Mouse (Mus musculus) adrenal gland (tissue): Measurements from ENCODE around the gene Dhtkd1.
"Not testable (repeated sequence)": the region's sequence is repeated elsewhere in the genome, so short reads cannot be mapped to it uniquely, and the experiment has no call there.

ENCODE experiments used
- intact Hi-C: fragments of 180-260 bp; cut with DNase I; formaldehyde crosslinking; loops from one replicate; pipeline ENCODE4 v1.15.1; 2025
- long read RNA-seq, 2 experiments: library from polyadenylated mRNA; unstranded; transcript quantifications; one replicate each; pipeline ENCODE4 v2.0.0; 2020; ENCODE audit warnings: borderline replicate concordance in 1 of 2; ENCODE audit not compliant: insufficient replicate concordance in 1 of 2

The Dhtkd1 gene
- long read RNA-seq, experiment 1, partial matches to known transcripts = 1 of 1 reads
- long read RNA-seq, experiment 1, other reads (novel, unspliced or antisense) = 0 of 1 reads
- long read RNA-seq, experiment 2 = 0 reads

GRCm38 (mm10) chr2:5942416-5943032 lies at the start of gene Dhtkd1:
Dhtkd1 (minus strand) TSS chr2:5942792.
- intact Hi-C loops = no loop called here

- intact Hi-C loops = no loop called here
These were observed 34.9 kb upstream of the Dhtkd1 start for GRCm38 (mm10) chr2:5977532-5977931.

- intact Hi-C loops = not testable (repeated sequence)
These were observed 28.0 kb upstream of the Dhtkd1 start for GRCm38 (mm10) chr2:5970629-5971028.

DNA sequence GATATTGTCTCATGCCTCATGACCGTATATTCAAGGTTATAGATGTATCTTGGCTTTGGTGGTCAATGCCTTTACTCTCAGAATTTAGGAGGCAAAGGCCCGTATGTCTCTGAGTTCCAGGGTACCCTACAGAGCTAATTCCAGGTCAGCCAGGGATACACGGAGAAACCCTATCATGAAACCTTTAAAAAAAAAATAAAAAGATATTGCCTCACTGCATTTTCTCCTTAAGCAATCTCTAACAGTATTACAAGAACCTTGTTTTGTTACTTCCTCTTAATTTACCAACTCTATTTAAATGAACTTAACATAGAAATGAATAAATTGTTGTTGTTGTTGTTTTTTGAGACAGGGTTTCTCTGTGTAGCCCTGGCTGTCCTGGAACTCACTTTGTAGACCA lies 23.4 kb upstream of the Dhtkd1 start:
- intact Hi-C loops = no loop called here

DNA sequence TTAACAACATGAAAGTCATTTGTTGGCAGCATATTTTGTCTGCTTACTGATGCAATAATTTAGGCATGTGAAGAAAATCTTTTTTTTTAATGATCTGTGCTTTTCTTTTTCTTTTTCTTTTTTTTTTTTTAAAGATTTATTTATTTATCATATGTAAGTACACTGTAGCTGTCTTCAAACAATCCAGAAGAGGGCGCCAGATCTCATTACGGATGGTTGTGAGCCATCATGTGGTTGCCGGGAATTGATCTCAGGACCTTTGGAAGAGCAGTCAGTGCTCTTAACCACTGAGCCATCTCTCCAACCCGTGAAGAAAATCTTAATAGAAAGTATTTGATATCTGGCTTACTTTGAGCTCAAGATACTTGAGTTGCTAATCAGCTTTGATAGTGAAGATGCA lies 21.1 kb upstream of the Dhtkd1 start:
- intact Hi-C loops = not testable (repeated sequence)

GRCm38 (mm10) chr2:5962265-5962664 lies 19.7 kb upstream of the Dhtkd1 start:
- intact Hi-C loops = no loop called here

DNA sequence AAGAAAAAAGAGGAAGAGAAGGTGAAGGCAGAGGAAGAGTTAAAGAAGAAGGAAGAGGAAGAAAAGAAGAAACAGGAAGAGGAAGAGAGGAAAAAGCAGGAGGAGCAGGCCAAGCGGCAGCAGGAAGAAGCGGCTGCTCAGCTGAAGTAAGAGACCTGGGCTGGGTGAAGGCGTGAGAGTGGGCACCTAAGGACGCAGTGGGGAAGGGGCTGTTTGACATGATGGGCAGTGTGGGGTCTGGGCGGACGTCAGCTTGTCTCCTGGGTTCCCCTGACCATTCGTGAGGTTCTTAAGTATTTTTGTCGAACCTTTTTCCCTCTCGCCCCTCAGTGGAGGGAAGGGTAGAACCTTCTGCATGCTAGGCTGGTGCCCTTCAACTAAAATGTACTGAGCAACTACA lies 15.1 kb upstream of the Dhtkd1 start:
- intact Hi-C loops = no loop called here

- intact Hi-C loops = no loop called here
These were observed 9.1 kb upstream of the Dhtkd1 start for GRCm38 (mm10) chr2:5951621-5952211.

- intact Hi-C loops = no loop called here
These were observed 8.4 kb upstream of the Dhtkd1 start, which contains the start of gene Upf2 for GRCm38 (mm10) chr2:5950766-5951595. Upf2 (plus strand) TSS chr2:5951469.

GRCm38 (mm10) chr2:5950305-5950704 lies 7.7 kb upstream of the Dhtkd1 start:
- intact Hi-C loops = no loop called here

- intact Hi-C loops = loop anchor here (5.0 kb wide), 1 partner anchor 53 kb away; the partner anchor contains the start of gene Sec61a2
These were observed 7.2 kb upstream of the Dhtkd1 start for GRCm38 (mm10) chr2:5949821-5950220.

GRCm38 (mm10) chr2:5948964-5949363 lies 6.4 kb upstream of the Dhtkd1 start:
- intact Hi-C loops = loop anchor here (5.0 kb wide), 1 partner anchor 52 kb away; the partner anchor contains the start of gene Sec61a2

DNA sequence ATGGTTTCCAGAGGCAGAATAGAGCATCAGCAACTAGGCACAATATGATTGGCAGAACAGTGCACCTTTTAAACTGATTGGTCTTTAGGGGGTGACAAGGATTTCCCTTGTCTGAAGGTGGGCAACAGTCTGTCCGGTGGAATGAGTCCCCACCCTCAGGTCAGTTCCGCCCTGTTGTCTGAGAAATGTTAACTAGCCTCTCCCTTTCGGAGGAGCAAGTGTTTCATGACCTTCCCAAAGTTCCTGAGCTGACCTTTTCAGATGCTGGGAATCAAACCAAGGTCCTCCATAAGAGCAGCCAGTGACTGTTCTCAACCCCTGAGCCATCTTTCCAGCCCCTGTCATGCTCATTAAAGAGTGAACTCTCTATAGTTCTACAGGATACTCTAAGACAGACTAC lies 4.3 kb upstream of the Dhtkd1 start:
- intact Hi-C loops = loop anchor here (5.0 kb wide), 1 partner anchor 50 kb away; the partner anchor contains the start of gene Sec61a2

- intact Hi-C loops = loop anchor here (5.0 kb wide), 1 partner anchor 48 kb away; the partner anchor contains the start of gene Sec61a2
These were observed 3.0 kb upstream of the Dhtkd1 start for GRCm38 (mm10) chr2:5945629-5946028.

DNA sequence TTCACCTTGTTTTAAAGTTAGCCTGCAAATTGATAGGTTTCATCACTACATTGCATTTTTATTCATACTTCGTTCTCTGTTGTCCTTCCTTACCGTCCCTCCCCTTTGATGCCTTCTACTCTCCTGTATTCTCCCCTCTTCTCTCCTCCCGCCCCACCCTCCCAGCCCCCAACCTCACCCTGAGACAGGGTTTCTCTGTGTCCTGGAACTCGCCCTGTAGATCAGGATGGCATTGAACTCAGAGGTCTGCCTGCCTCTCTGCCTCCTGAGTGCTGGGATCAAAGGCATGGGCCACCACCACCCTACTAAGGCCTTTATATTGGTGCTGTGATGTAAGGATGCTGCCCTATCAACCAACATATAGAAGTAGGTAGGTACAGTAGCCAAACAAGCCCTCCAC lies 479 bp upstream of the Dhtkd1 start:
- intact Hi-C loops = no loop called here

DNA sequence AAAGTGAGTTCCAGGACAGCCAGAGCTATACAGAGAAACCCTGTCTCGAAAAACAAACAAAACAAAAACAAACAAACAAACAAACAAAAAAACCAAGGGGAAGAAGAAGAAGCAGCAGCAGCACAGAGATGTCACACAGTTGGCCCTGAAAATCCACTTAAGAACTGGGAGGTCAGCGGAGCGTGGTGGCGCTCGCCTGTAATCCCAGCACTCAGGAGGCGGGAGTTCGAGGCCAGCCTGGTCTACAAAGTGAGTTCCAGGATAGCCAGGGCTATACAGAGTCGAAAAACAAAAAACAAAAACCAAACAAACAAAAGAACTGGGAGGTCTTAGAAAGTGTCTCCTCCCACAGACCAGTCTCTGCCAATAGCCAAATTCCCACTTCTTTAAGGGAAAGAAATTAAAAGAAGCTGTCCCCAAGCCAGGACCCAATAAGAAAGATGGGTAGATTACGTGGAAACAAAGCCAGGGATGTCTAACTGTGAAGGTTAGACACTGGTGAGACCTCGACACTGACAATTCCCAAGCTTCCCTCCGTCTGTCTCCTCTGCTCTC lies 654 bp downstream of the Dhtkd1 start:
- intact Hi-C loops = no loop called here

DNA sequence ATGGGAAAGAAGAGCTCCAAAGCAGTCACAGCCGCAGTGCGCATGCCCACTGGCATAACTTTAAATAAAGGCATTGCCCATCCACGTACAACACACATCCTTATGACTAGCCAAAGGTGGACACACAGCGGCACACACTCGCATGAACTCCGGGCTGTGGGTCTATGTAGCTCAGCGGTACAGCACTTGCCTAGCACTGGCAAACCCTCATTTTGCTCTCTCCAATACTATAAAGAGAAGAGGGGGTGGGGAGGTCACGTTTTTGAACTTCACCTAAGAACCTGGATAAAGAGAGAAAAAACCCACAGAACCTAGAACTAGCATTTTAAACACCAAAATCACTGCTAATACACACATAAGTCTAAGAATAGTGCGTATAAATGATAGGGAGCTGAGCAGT lies 1.7 kb downstream of the Dhtkd1 start:
- intact Hi-C loops = no loop called here

DNA sequence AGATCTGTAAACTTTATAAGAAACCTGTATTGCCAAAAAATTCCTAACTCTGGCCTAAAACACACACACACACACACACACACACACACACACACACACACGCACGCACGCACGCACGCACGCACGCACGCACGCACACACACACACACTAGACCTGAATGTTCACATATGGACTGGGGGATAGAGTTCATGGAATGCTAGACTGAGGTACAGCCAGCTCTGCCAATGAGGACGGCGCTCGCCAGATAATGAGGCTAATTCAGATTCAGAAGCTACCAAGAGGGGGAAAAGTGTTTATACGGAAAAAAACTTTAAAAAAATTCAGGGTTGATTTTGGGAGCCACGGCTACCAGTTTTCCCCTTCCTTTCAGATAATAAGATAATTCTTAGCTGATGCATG lies 2.7 kb downstream of the Dhtkd1 start:
- intact Hi-C loops = no loop called here

GRCm38 (mm10) chr2:5939319-5939718 lies 3.3 kb downstream of the Dhtkd1 start:
- intact Hi-C loops = no loop called here

- intact Hi-C loops = no loop called here
These were observed 6.0 kb downstream of the Dhtkd1 start for GRCm38 (mm10) chr2:5936550-5936949.

GRCm38 (mm10) chr2:5936068-5936467 lies 6.5 kb downstream of the Dhtkd1 start:
- intact Hi-C loops = no loop called here

GRCm38 (mm10) chr2:5934936-5935335 lies 7.7 kb downstream of the Dhtkd1 start:
- intact Hi-C loops = no loop called here
